Mouse (Mus musculus): ENCODE measurements around the gene Marc1.

Marc1 gene

GRCm38 (mm10) chr1:184762941-184763340 is 48.2 kb downstream of the Marc1 start:
- DNase-seq (ENCODE audit: low spot score in 2 of 2), result no peak

- no peak for DNase-seq (ENCODE audit: low spot score in 2 of 2)
Measured at GRCm38 (mm10) chr1:184761988-184762387, 49.1 kb downstream of the Marc1 start.

- no peak for DNase-seq (ENCODE audit: low spot score in 2 of 2)
Measured at GRCm38 (mm10) chr1:184752671-184753070, 58.4 kb downstream of the Marc1 start.

GRCm38 (mm10) chr1:184750114-184750664 is 60.9 kb downstream of the Marc1 start:
- DNase-seq (ENCODE audit: low spot score in 2 of 2), result no peak

GRCm38 (mm10) chr1:184748692-184749152 is 62.4 kb downstream of the Marc1 start:
- DNase-seq (ENCODE audit: low spot score in 2 of 2), result no peak

- peak in 1 of 2 experiments; percentile 70 for DNase-seq (ENCODE audit: low spot score in 2 of 2)
Measured at GRCm38 (mm10) chr1:184737876-184738479, 73.1 kb downstream of the Marc1 start.

- no peak for DNase-seq (ENCODE audit: low spot score in 2 of 2)
Measured at GRCm38 (mm10) chr1:184737228-184737627, 73.9 kb downstream of the Marc1 start.
